Mouse (Mus musculus): ENCODE data around the gene Srsf2.
"Not testable (repeated sequence)": the region's sequence is repeated elsewhere in the genome, so short reads cannot be mapped to it uniquely, and the experiment has no call there.

The Srsf2 gene

GRCm38 (mm10) chr11:116852891-116853511, at the start of gene Srsf2:
Srsf2 (minus strand) TSS chr11:116853094.
- in situ Hi-C loops (cut with MboI, MseI) = no loop called here

GRCm38 (mm10) chr11:116902588-116902987, 49.7 kb upstream of the Srsf2 start:
- in situ Hi-C loops (cut with MboI, MseI) = not testable (repeated sequence)

DNA sequence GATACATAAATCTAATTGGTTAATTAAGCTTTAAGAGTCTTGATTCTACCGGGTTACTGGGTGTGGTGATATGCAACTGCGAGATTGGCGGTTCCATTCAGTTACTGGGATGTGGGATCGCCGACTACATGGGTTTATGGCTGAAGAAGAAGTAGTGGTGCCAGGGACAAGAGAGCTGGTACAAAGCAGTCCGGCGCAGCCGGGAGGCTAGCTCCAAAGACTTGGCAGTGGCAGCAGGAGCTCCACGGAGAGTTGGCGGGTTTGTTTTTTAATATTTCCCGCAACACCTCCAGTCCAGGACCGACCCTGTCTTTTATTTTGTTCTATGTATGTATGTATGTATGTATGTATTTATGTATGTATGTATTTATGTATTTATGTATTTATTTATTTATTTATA, 46.4 kb upstream of the Srsf2 start:
- in situ Hi-C loops (cut with MboI, MseI) = no loop called here

- in situ Hi-C loops (cut with MboI, MseI) = no loop called here
Measured at GRCm38 (mm10) chr11:116895402-116895801, 42.5 kb upstream of the Srsf2 start.

DNA sequence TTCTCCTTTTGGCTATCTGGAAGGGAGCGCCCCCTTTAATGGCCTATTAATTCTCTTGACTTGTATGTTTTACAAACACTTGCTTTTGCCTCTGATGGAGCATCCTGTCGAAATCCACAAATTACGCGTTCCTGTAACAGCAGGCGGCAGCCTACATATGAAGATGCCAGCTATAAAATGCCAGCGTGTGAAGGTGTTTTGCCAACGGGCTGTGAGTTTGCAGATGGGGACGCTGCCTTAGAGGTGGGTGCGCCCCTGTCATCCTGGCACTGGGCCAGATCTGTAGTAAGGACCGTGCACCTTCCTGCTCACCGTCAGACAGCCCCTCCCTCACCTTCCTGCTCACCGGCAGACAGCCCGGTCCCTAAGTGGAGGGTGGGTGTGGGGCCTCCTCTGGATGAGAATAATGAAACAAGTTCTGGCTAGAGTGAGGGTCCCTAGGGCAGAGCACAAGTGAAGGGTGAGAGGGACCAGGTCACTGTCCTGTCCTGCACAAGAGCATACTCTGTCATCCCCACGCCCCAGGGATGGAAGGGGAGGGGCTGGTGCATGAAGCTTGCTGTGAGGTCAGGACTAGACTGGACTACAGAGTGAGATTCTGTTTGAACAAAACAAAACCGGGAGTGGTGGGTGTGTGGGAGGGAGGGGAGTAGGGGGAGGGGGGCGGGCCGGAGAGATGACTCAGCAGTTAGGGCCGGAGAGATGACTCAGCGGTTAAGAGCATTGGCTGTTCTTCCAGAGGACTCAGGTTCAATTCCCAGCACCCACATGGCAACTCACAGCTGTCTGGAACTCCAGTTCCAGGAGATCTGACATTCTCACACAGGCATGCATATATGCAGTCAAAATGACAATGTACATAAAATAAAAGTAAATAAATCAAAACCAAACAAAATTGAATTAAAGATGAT, 40.9 kb upstream of the Srsf2 start:
- in situ Hi-C loops (cut with MboI, MseI) = no loop called here

- in situ Hi-C loops (cut with MboI, MseI) = no loop called here
Measured at GRCm38 (mm10) chr11:116887136-116887535, 34.2 kb upstream of the Srsf2 start.

DNA sequence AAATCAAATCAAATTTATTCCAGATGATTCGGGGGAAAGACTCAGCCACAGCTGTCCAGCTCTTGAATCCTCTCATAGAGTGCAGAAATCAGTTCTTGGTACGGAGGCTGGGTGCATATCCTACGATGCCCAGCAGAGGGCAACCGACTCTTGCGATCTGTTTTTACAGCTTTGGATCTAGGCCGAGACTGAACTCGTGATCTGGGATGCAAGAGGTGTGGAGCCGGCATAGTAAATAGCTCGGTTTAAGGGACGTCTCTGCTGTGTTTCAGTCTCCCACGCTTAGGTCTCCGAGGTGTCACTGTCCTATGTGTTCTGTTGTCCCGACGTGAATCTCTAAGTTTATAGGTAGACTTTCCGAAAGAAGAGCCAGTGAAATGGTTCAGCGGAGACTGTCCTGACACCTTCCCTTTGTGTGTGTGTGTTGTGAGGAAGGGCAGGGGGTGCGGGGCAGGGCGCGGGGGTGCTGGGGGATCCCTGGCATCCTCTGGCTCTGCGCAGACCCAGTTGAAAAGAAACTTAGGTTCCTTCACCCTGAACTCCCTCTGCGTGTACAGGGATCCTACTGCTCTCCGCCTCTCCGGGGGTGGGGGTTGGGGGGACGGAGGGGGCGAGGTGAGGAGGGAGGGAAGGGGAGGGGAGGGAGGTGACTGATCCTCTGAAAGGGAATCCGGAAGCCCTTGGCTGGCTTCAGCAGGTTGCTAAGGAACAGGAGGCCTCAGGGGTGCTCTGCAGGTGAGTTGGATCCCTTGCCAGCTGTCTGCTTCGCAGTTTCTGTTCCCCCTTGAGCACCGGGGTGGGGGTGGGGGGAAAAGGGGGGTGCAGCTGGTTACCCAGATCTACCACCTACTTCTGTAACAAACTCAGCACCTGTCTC, 32.6 kb upstream of the Srsf2 start:
- in situ Hi-C loops (cut with MboI, MseI) = no loop called here

DNA sequence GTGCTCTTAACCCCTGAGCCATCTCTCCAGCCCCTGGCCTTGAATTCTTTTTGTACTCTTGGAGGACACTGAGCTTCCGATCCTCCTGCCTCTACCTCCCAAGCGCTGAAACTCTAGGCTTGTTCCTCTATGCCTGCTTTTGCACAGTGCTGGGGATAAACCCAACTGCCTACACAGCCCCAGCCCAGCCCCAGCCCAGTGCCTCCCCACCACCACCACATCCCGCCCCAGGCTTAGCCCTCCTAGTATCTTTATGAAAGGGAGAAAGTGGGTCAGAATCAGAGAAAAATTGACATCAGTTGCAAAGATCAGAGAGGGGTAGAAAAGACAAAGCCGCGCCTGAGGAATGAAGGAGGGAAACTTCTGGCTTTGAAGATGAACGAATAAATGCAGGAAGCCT, 31.2 kb upstream of the Srsf2 start:
- in situ Hi-C loops (cut with MboI, MseI) = no loop called here

DNA sequence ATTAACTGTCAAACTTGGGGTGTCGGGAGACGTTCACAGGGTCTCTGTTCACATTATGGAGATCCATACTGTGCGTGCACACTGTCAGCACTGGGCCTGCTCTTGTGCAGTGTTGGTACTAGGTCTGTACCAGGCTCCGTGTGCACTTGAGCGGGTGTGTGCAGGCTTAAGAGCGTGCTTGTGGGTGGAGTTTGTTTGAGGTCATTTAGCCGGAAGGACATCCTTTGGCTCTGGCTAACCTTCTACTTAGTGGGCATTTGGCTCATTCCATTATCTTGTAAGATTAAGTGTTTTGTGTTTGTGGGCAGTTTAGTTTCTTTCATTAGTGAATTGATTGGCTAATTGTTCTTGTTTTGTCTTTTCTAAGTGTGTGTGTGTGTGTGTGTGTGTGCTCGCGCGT, 29.6 kb upstream of the Srsf2 start:
- in situ Hi-C loops (cut with MboI, MseI) = no loop called here

DNA sequence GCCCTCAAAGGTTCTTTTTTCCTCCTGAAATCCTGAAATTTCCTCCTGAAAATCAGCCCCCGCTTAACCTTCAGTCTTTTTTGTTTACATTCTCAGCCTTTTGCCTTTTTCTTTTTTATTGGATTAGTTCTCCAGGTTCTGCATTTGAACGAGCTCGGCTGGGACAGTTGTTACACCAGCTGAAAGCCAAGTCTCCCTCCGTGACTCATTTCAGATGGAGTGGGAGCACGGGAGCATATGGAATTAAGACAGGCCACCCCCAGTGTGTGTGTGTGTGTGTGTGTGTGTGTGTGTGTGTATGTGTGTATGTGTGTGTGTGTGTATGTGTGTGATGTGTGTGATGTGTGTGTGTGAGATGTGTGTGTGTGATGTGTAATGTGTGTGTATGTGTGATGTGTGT, 28.5 kb upstream of the Srsf2 start:
- in situ Hi-C loops (cut with MboI, MseI) = no loop called here

- in situ Hi-C loops (cut with MboI, MseI) = no loop called here
Measured at GRCm38 (mm10) chr11:116880839-116881238, 27.9 kb upstream of the Srsf2 start.

DNA sequence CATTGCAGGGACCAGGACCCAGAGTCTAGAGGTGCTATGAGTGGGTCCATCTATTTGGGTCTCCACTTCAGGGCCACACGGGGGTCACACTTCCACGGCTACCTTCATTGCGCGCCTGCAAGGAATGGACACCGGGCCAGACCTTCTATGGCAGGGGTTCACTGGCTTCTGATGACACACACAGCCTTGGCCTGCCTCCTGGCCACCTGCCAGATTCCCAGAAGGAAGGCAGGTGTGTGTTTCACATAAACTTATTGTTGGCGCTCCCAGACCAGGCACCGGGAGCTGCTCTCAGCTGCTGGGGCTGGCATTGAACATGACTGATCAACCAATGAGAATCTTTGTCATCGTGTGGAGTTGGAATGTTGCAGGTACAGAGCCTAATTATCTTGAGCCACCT, 25.6 kb upstream of the Srsf2 start:
- in situ Hi-C loops (cut with MboI, MseI) = no loop called here

DNA sequence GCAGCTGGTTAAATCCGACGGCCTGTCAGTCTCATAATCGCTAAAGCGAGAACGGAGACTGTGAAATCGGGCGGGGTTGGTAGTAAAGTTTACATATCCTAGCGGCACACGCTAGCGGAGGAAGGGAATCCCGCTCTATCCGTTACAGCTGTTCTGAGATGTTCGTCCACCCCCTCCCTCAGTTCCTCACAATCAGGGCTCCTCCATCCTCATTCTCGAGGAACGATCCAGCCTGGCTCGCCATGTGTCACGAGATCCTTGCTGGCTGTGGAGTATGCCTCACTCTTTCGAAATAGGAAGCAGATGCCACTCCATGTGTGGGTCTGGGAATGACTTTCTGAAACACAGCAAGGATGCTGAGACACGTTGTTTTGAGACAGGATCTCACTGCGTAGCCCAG, 21.1 kb upstream of the Srsf2 start:
- in situ Hi-C loops (cut with MboI, MseI) = no loop called here

- in situ Hi-C loops (cut with MboI, MseI) = no loop called here
Measured at GRCm38 (mm10) chr11:116871538-116871937, 18.6 kb upstream of the Srsf2 start.

DNA sequence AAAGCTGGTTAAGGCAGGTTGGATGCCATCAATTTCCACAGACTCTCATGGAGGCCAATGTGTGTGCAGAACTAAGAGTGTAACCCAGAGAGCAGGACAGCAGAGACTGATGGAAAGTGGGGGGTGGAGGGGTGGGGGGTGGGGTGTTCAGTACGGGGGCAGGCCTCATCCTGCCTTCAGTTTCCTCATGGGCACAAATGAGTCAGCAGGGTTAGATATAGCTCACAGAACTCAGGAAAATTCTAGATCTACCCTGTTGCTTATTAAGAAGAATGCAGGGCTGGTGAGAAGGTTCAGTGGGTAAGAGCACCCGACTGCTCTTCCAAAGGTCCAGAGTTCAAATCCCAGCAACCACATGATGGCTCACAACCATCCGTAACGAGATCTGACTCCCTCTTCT, 16.7 kb upstream of the Srsf2 start:
- in situ Hi-C loops (cut with MboI, MseI) = no loop called here

GRCm38 (mm10) chr11:116869223-116869622, 16.3 kb upstream of the Srsf2 start:
- in situ Hi-C loops (cut with MboI, MseI) = no loop called here

DNA sequence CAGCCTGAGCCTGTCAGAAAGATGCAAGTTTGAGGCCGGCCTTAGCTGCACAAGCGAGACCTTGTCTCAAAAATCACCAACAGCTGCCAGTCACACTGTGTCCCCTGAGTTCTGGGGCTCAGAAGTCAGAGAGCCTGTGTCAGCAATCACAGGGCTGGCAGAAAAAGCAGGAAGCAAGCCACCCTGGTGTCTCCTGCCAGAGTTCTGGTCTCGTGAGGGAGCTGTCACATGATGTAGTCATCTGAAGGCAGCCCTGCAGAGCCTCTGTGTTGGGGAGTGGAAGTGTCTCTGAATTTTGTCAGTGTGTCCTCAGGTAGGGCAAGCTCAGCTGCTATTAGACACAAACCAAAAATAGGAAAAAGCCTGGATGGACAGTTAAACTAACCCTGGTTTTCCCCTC, 15.2 kb upstream of the Srsf2 start:
- in situ Hi-C loops (cut with MboI, MseI) = no loop called here

DNA sequence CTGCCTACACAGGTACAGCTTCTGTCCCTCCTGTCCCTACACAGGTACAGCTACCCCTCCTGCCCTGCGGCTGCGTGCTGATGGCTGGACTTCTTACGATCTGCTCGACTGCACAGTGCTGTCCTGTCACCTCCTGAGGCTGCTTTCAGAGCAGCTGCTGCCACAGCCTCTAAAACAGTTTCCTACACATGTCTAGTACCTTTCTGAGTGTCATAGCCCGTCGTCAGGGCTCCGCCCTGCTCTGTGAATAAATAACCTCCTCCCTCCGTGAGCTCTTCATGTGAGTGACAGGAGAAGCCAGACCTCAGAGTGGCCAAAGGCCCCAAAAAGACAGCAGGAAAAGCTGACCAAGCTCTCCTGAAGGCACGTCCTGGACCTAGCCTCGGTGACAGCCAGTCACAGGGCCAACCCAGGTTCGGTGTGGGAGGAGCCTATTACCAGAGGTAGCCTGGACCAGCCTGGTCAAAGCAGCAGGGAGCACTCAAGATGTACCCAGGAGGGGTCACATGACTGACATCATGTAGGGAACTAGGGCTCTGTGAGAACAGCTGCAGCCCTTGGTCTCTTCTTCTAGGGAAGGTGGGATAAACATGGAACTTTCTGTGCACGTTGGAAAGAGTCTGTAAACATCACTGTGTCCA, 13.2 kb upstream of the Srsf2 start:
- in situ Hi-C loops (cut with MboI, MseI) = no loop called here

DNA sequence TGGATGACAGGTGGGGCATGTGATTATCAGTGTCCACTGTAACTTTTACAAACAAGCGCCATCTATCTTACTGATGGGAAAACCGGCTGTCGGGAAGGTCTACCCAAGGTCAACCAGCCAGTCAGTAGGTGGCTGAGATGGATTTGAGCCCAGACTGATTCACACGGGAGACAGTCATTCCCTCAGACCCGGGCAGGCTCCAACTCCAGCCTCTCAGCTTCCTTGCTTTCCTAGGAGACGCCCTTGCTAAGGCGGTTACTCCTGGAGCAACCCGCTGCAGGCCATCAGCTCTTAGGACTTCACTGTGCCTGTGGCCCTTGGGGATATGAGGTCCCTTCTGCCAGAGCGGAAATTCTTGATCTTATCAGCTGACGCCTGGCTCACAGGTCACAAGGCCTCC, 11.6 kb upstream of the Srsf2 start:
- in situ Hi-C loops (cut with MboI, MseI) = no loop called here

GRCm38 (mm10) chr11:116857183-116857850, 4.4 kb upstream of the Srsf2 start:
- in situ Hi-C loops (cut with MboI, MseI) = no loop called here

DNA sequence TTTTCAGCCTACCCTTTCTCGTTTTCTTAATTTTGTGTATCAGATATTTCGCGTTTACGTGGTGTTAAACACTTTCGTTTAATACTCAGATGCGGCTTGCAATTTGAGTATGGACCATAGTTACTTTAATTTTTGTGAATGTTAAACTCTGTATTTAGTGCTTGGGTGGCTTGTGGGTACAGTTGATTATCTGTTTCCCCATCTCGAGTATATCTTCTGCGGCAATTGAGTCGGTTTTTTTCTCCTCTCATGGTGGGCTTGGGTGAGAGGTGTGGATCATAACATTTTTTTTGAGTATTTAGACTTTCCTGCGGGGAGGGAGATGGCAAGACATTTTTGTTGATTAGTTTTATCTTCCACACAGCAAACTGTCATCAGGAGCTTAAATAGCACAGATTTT, 1.4 kb upstream of the Srsf2 start:
- in situ Hi-C loops (cut with MboI, MseI) = no loop called here

Measured in T-helper 1 cell (primary cell).